Mouse (Mus musculus) CH12.LX (cell line): ENCODE results near the gene Sbf2. TPM values are rescaled to one million over a fixed set of nuclear protein-coding genes. Genes with fewer than 3 reads are reported as not detected.

Experiments
- DNase-seq: peaks from one replicate; pipeline ENCODE4 v3.0.0-alpha.2; 2013; ENCODE audit errors: extremely low read depth
- H3K27ac ChIP-seq: 2 replicates; pipeline ENCODE4 v1.5.1; 2012; ENCODE audit warnings: low read depth, mild to moderate bottlenecking, control low read depth, moderate library complexity; ENCODE audit not compliant: insufficient read depth
- H3K27me3 ChIP-seq: replicated peaks from 2 replicates; pipeline ENCODE3; 2012; ENCODE audit warnings: inconsistent platforms
- H3K36me3 ChIP-seq, 2 experiments: replicated peaks in 1 of 2; 2 replicates each; pipeline versions ENCODE3 to v1.6.1; 2012; ENCODE audit warnings: inconsistent platforms in 1 of 2, low read length in 1 of 2, mild to moderate bottlenecking in 1 of 2, mixed read lengths in 1 of 2, moderate library complexity in 1 of 2; ENCODE audit not compliant: control insufficient read depth in 1 of 2, insufficient read depth in 1 of 2
- H3K4me1 ChIP-seq, 2 experiments: 2 replicates each; pipeline ENCODE4 v1.6.1; 2012; ENCODE audit warnings: inconsistent platforms in 1 of 2, moderate library complexity in 1 of 2; ENCODE audit not compliant: insufficient read depth in 2 of 2, control insufficient read depth in 1 of 2
- H3K4me2 ChIP-seq: 2 replicates; pipeline ENCODE4 v1.6.1; 2012; ENCODE audit warnings: low read depth, mild to moderate bottlenecking, control low read depth; ENCODE audit not compliant: poor library complexity, insufficient read depth, severe bottlenecking
- H3K4me3 ChIP-seq, 3 experiments: fragments of 150-350 bp in 1 of 3; sonication (generic) in 1 of 3; replicated peaks in 1 of 3; 2 replicates each; pipeline versions ENCODE3 to v1.5.1; 2011 to 2012; ENCODE audit warnings: low read depth in 2 of 3, low read length in 2 of 3, mild to moderate bottlenecking in 2 of 3, moderate library complexity in 2 of 3, control low read depth in 1 of 3, improper control_type of control experiment in 1 of 3, inconsistent platforms in 1 of 3, mixed read lengths in 1 of 3; ENCODE audit not compliant: poor library complexity in 1 of 3
- H3K79me2 ChIP-seq: replicated peaks from 2 replicates; pipeline ENCODE4 v1.6.1; 2012; ENCODE audit warnings: mild to moderate bottlenecking, moderate library complexity; ENCODE audit not compliant: control insufficient read depth, poor library complexity, insufficient read depth, severe bottlenecking; ENCODE audit errors: extremely low read depth
- H3K9ac ChIP-seq: 2 replicates; pipeline ENCODE4 v1.6.1; 2012; ENCODE audit warnings: low read depth, mild to moderate bottlenecking, control low read depth, moderate library complexity; ENCODE audit not compliant: insufficient read depth
- H3K9me3 ChIP-seq: replicated peaks from 2 replicates; pipeline ENCODE3; 2012; ENCODE audit warnings: low read length, inconsistent platforms, mixed read lengths
- BHLHE40 ChIP-seq: IDR thresholded peaks from 2 replicates; pipeline ENCODE4 v1.6.1; 2011; ENCODE audit warnings: mild to moderate bottlenecking, low read depth, low read length, improper control_type of control experiment
- CHD2 ChIP-seq: IDR thresholded peaks from 2 replicates; pipeline ENCODE4 v1.6.1; 2011; ENCODE audit warnings: low read length, improper control_type of control experiment
- CTCF ChIP-seq, 2 experiments: IDR thresholded peaks in 1 of 2; conservative IDR thresholded peaks in 1 of 2; 2 replicates each; pipeline ENCODE4 v1.5.1; 2011 to 2012; ENCODE audit warnings: low read depth in 2 of 2, low read length in 2 of 2, improper control_type of control experiment in 1 of 2, inconsistent platforms in 1 of 2, mild to moderate bottlenecking in 1 of 2, moderate library complexity in 1 of 2
- E2F4 ChIP-seq: IDR thresholded peaks from 2 replicates; pipeline ENCODE4 v1.6.1; 2011; ENCODE audit warnings: low read depth, low read length, improper control_type of control experiment; ENCODE audit not compliant: insufficient replicate concordance
- EP300 ChIP-seq: IDR thresholded peaks from 2 replicates; pipeline ENCODE4 v1.6.1; 2011; ENCODE audit warnings: low read length, improper control_type of control experiment
- ETS1 ChIP-seq: conservative IDR thresholded peaks from 2 replicates; pipeline ENCODE4 v1.6.1; 2012; ENCODE audit warnings: low read depth, mild to moderate bottlenecking, inconsistent platforms, low read length, improper control_type of control experiment, moderate library complexity
- GABPA ChIP-seq: IDR thresholded peaks from 2 replicates; pipeline ENCODE4 v1.6.1; 2012; ENCODE audit warnings: low read depth, low read length, improper control_type of control experiment, inconsistent platforms; ENCODE audit not compliant: insufficient replicate concordance
- HCFC1 ChIP-seq: IDR thresholded peaks from 2 replicates; pipeline ENCODE4 v1.6.1; 2012; ENCODE audit warnings: low read depth, mild to moderate bottlenecking, inconsistent platforms, low read length, improper control_type of control experiment
- IRF4 ChIP-seq: IDR thresholded peaks from 2 replicates; pipeline ENCODE4 v1.6.1; 2014; ENCODE audit warnings: low read depth, mild to moderate bottlenecking, inconsistent platforms, low read length, improper control_type of control experiment
- JUND ChIP-seq: conservative IDR thresholded peaks from 2 replicates; pipeline ENCODE4 v1.6.1; 2011; ENCODE audit warnings: low read depth, low read length, improper control_type of control experiment
- KAT2A ChIP-seq: IDR thresholded peaks from 2 replicates; pipeline ENCODE4 v1.6.1; 2012; ENCODE audit warnings: low read length, improper control_type of control experiment, inconsistent platforms; ENCODE audit not compliant: insufficient replicate concordance
- MAFK ChIP-seq: IDR thresholded peaks from 2 replicates; pipeline ENCODE4 v1.6.1; 2011; ENCODE audit warnings: low read length, improper control_type of control experiment; ENCODE audit not compliant: insufficient replicate concordance
- MAX ChIP-seq: IDR thresholded peaks from 2 replicates; pipeline ENCODE4 v1.6.1; 2011; ENCODE audit warnings: low read length, improper control_type of control experiment
- MAZ ChIP-seq: IDR thresholded peaks from 2 replicates; pipeline ENCODE4 v1.6.1; 2012; ENCODE audit warnings: low read depth, mild to moderate bottlenecking, inconsistent platforms, low read length, improper control_type of control experiment, moderate library complexity
- MEF2A ChIP-seq: IDR thresholded peaks from 2 replicates; pipeline ENCODE4 v1.6.1; 2014; ENCODE audit warnings: low read depth, mild to moderate bottlenecking, inconsistent platforms, low read length, improper control_type of control experiment, borderline replicate concordance
- MXI1 ChIP-seq: IDR thresholded peaks from 2 replicates; pipeline ENCODE4 v1.6.1; 2011; ENCODE audit warnings: mild to moderate bottlenecking, low read depth, low read length, improper control_type of control experiment
- MYC ChIP-seq: IDR thresholded peaks from 2 replicates; pipeline ENCODE4 v1.6.1; 2011; ENCODE audit warnings: low read depth, mild to moderate bottlenecking, improper control_type of control experiment, low read length
- NRF1 ChIP-seq: IDR thresholded peaks from 2 replicates; pipeline ENCODE4 v1.6.1; 2014; ENCODE audit warnings: low read depth, mild to moderate bottlenecking, inconsistent platforms, low read length, improper control_type of control experiment, moderate library complexity
- PAX5 ChIP-seq: IDR thresholded peaks from 2 replicates; pipeline ENCODE4 v1.6.1; 2012; ENCODE audit warnings: low read length, inconsistent platforms, mixed read lengths
- POLR2A ChIP-seq: IDR thresholded peaks from 2 replicates; pipeline ENCODE4 v1.6.1; 2011; ENCODE audit warnings: low read depth, mild to moderate bottlenecking, improper control_type of control experiment, low read length
- POLR2AphosphoS2 ChIP-seq: IDR thresholded peaks from 2 replicates; pipeline ENCODE4 v1.6.1; 2011; ENCODE audit warnings: low read depth, low read length, improper control_type of control experiment
- RAD21 ChIP-seq: IDR thresholded peaks from 2 replicates; pipeline ENCODE4 v1.6.1; 2011; ENCODE audit warnings: low read depth, mild to moderate bottlenecking, low read length, improper control_type of control experiment, moderate library complexity
- RCOR1 ChIP-seq: conservative IDR thresholded peaks from 2 replicates; pipeline ENCODE4 v1.6.1; 2012; ENCODE audit warnings: low read depth, mild to moderate bottlenecking, inconsistent platforms, low read length, improper control_type of control experiment
- SIN3A ChIP-seq: IDR thresholded peaks from 2 replicates; pipeline ENCODE4 v1.6.1; 2012; ENCODE audit warnings: low read length, improper control_type of control experiment, inconsistent platforms
- SMC3 ChIP-seq: IDR thresholded peaks from 2 replicates; pipeline ENCODE4 v1.6.1; 2011; ENCODE audit warnings: low read depth, low read length, improper control_type of control experiment
- TCF12 ChIP-seq: IDR thresholded peaks from 2 replicates; pipeline ENCODE4 v1.6.1; 2014; ENCODE audit warnings: low read depth, mild to moderate bottlenecking, inconsistent platforms, low read length, improper control_type of control experiment
- UBTF ChIP-seq: IDR thresholded peaks from 2 replicates; pipeline ENCODE4 v1.6.1; 2012; ENCODE audit warnings: low read depth, mild to moderate bottlenecking, inconsistent platforms, low read length, improper control_type of control experiment, moderate library complexity
- USF1 ChIP-seq: IDR thresholded peaks from 2 replicates; pipeline ENCODE4 v1.6.1; 2014; ENCODE audit warnings: low read depth, mild to moderate bottlenecking, inconsistent platforms, low read length, improper control_type of control experiment
- USF2 ChIP-seq: conservative IDR thresholded peaks from 2 replicates; pipeline ENCODE4 v1.6.1; 2011; ENCODE audit warnings: low read depth, low read length, improper control_type of control experiment
- ZC3H11A ChIP-seq: IDR thresholded peaks from 2 replicates; pipeline ENCODE4 v1.6.1; 2012; ENCODE audit warnings: low read depth, mild to moderate bottlenecking, inconsistent platforms, low read length, improper control_type of control experiment
- ZKSCAN1 ChIP-seq: IDR thresholded peaks from 2 replicates; pipeline ENCODE4 v1.6.1; 2012; ENCODE audit warnings: low read depth, inconsistent platforms, low read length, improper control_type of control experiment, borderline replicate concordance
- ZMIZ1 ChIP-seq: IDR thresholded peaks from 2 replicates; pipeline ENCODE4 v1.6.1; 2012; ENCODE audit warnings: low read depth, mild to moderate bottlenecking, inconsistent platforms, low read length, improper control_type of control experiment
- ZNF384 ChIP-seq: IDR thresholded peaks from 2 replicates; pipeline ENCODE4 v1.6.1; 2012; ENCODE audit warnings: low read depth, low read length, improper control_type of control experiment, inconsistent platforms
- dilution Hi-C: fragments of 300-500 bp; cut with MboI; formaldehyde crosslinking; loops from 2 replicates; pipeline ENCODE4 v1.14.3; 2020; ENCODE audit warnings: low sequenced_read_pairs; ENCODE audit not compliant: extremely low pct_unique_long_range_greater_than_20kb, extremely low pct_ligation_motif_present
- in situ Hi-C: fragments of 300-500 bp; cut with MboI; formaldehyde crosslinking; loops from 3 replicates; pipeline ENCODE4 v1.14.3; 2019; ENCODE audit warnings: low sequenced_read_pairs, low pct_ligation_motif_present, low pct_unique_long_range_greater_than_20kb, mixed read lengths
- polyA plus RNA-seq: library from polyadenylated mRNA; unstranded; fragments of >175 nt; gene quantifications from 2 replicates; pipeline ENCODE4 v1.2.1, GENCODE M21; 2012; ENCODE audit warnings: low read depth; ENCODE audit not compliant: insufficient read length
- total RNA-seq, 2 experiments: library from RNA; depleted of rRNA; stranded (reverse); fragments of 300-350 nt in 1 of 2; fragments of >200 nt in 1 of 2; gene quantifications; 2 replicates each; pipeline ENCODE4 v1.2.3; 2012 to 2014

The Sbf2 gene
- total and polyA plus RNA-seq, 3 experiments: 9.5 to 21.5 (median 11.4) TPM

GRCm38 (mm10) chr7:110277734-110278245 is 336.9 kb downstream of the Sbf2 start:
- H3K36me3 ChIP-seq: peaks cover 91 to 98% of the 10 kb centered on the region in 2 experiments

DNA sequence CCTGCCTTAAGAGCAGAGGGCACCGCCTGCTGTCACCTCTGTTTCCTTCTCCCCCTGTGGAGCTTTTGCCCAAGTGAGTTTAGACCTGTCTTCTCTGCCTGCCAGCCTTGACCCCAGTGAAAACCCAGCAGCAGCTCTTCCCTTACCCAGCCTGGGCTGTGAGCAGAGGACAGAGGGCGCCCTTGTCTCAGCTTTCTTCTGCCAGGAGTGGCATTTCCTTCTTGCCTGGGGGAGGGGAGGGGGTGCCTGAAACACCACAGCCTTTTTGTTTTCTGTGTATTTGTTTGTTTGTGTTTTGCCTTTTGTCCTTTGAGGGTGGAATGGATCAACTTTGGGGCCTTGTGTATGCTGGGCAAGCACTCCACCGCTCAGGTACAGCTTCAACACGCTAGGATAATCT is 342.3 kb downstream of the Sbf2 start:
- peak overlapping the region; percentile 54 for H3K27ac ChIP-seq
- H3K27me3 ChIP-seq: no peaks in the 10 kb centered on the region
- H3K4me2 ChIP-seq: no peak overlapping the region
- no peak for DNase-seq
- H3K4me3 ChIP-seq: no peak overlapping the region
- H3K79me2 ChIP-seq: peaks cover 46% of the 10 kb centered on the region
- H3K4me1 ChIP-seq: peaks cover 35 to 94% of the 10 kb centered on the region in 2 experiments
- dilution Hi-C loops: no loop called here
- in situ Hi-C loops: no loop called here
- H3K36me3 ChIP-seq: peaks cover 84 to 97% of the 10 kb centered on the region in 2 experiments
- no peak overlapping the region for H3K9ac ChIP-seq
- no peaks in the 10 kb centered on the region for H3K9me3 ChIP-seq
- TF ChIP-seq TCF12 (no peak), E2F4 (no peak), POLR2A (no peak; the same call in 1 of the 2 replicates), ZMIZ1 (no peak), CTCF (conservative IDR thresholded peaks at IDR 0.05 in 1 of 2, IDR thresholded peaks at IDR 0.05 in 1 of 2; ENCODE audit: low read depth in 2 of 2, low read length in 2 of 2) (peak in 1 of 2 experiments; percentile 58; a peak in 2 of 4 replicates), NRF1 (no peak), POLR2AphosphoS2 (0 out of 2 replicates have a peak, but pooled peaks have one; percentile 35), BHLHE40 (no peak), RCOR1 (no peak), MEF2A (no peak), UBTF (no peak), RAD21 (peak; percentile 51), HCFC1 (no peak), JUND (no peak), CHD2 (peak; percentile 45; the same call in 1 of the 2 replicates), ETS1 (no peak), MYC (no peak), PAX5 (no peak), ZKSCAN1 (no peak), USF1 (no peak), EP300 (no peak), IRF4 (no peak; the same call in 1 of the 2 replicates), MAFK (no peak), KAT2A (no peak), USF2 (no peak), SIN3A (no peak), MXI1 (no peak)

More at GRCm38 (mm10) chr7:110277734-110278245, 336.9 kb downstream of the Sbf2 start:
- no peak overlapping the region; the same call in 1 of the 2 replicates for H3K27ac ChIP-seq
- H3K9me3 ChIP-seq: no peaks in the 10 kb centered on the region
- DNase-seq: no peak
- in situ Hi-C loops (loop anchor here (25.0 kb wide), 1 partner anchor 160 kb away; no protein-coding TSS in a partner anchor), dilution Hi-C loops (no loop called here)
- H3K9ac ChIP-seq: no peak overlapping the region
- peaks cover 20 to 94% of the 10 kb centered on the region in 2 experiments for H3K4me1 ChIP-seq
- H3K4me2 ChIP-seq: no peak overlapping the region
- no peaks in the 10 kb centered on the region for H3K27me3 ChIP-seq
- peaks cover 19% of the 10 kb centered on the region for H3K79me2 ChIP-seq
- TF ChIP-seq JUND (no peak), MAX (no peak), USF1 (no peak), MYC (no peak), ZNF384 (no peak), GABPA (no peak), EP300 (no peak), HCFC1 (no peak), KAT2A (no peak), ZC3H11A (no peak), ETS1 (no peak), USF2 (no peak), TCF12 (no peak), MAZ (no peak), SMC3 (no peak), CTCF (conservative IDR thresholded peaks at IDR 0.05 in 1 of 2, IDR thresholded peaks at IDR 0.05 in 1 of 2; ENCODE audit: low read depth in 2 of 2, low read length in 2 of 2) (no peak)
- no peak overlapping the region for H3K4me3 ChIP-seq
